Comparison of ENCODE assay signal across 8 mouse cellular contexts in the genomic region with DNA sequence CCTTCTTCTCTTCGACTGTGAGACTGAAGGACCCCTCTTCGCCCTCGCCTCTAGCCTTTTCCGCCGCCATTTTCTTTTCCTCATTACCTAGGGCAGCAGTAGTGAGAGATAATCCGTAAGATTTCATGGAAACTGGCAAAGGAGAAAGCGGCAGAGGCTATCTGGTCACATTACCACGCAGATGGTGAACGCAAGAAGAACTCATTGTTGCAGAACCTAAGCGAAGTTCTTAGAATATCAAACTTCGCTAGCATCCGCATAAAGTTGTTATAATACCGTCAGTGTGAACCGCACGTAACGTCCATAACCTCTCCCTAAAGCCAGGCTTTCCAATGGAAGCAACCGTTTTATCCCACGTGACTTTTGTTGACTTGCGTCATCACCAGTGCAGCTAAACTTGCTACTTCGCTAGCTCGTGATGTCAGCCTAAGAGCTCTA. TPM values are rescaled to one million over a fixed set of nuclear protein-coding genes. Genes with fewer than 3 reads are reported as not detected.
DNase-seq lines count a peak whose midpoint lies in the region; ATAC-seq and TF ChIP-seq lines count a peak whose summit lies in the region.

Uty (minus strand) TSS at position 334 of the 438 bp plus-strand sequence.

- no peak for TF ChIP-seq CTCF in testis, adult 2 months (IDR thresholded peaks at IDR 0.05; ENCODE audit: control insufficient read depth, insufficient read depth, insufficient replicate concordance, low read depth, low read length)

- H3K27ac ChIP-seq in forebrain, embryonic 13.5 days: peak within 1 kb of the TSS; percentile 51; the same call in 1 of the 2 replicates
- H3K27ac ChIP-seq in hindbrain, embryonic 15.5 days (replicated peaks): peak within 1 kb of the TSS; percentile 75
- H3K27ac ChIP-seq in midbrain, embryonic 16.5 days (ENCODE audit: low read length): peak within 1 kb of the TSS; percentile 67
- peak within 1 kb of the TSS; percentile 90 for H3K27ac ChIP-seq in testis, adult 2 months (ENCODE audit: control insufficient read depth, insufficient read depth, low read depth, low read length)

- no peaks in the 10 kb centered on the region for H3K36me3 ChIP-seq in forebrain, embryonic 13.5 days (ENCODE audit: poor library complexity, severe bottlenecking)
- no peaks in the 10 kb centered on the region for H3K36me3 ChIP-seq in hindbrain, embryonic 15.5 days
- no peaks in the 10 kb centered on the region for H3K36me3 ChIP-seq in midbrain, embryonic 16.5 days (ENCODE audit: control insufficient read depth, insufficient read depth, low read length)
- no peaks in the 10 kb centered on the region for H3K36me3 ChIP-seq in testis, adult 2 months (ENCODE audit: control insufficient read depth, insufficient read depth, low read length)

- no peaks in the 10 kb centered on the region for H3K27me3 ChIP-seq in forebrain, embryonic 13.5 days
- H3K27me3 ChIP-seq in hindbrain, embryonic 15.5 days: no peaks in the 10 kb centered on the region
- no peaks in the 10 kb centered on the region for H3K27me3 ChIP-seq in midbrain, embryonic 16.5 days (ENCODE audit: control insufficient read depth, insufficient read depth, low read depth, low read length)
- H3K27me3 ChIP-seq in testis, adult 2 months (ENCODE audit: control insufficient read depth, insufficient read depth, low read length): no peaks in the 10 kb centered on the region

- H3K4me3 ChIP-seq in forebrain, embryonic 13.5 days: peak within 1 kb of the TSS; percentile 45
- peak within 1 kb of the TSS; percentile 45 for H3K4me3 ChIP-seq in hindbrain, embryonic 15.5 days
- H3K4me3 ChIP-seq in midbrain, embryonic 16.5 days (ENCODE audit: low read depth, low read length): peak within 1 kb of the TSS; percentile 42
- H3K4me3 ChIP-seq in testis, adult 2 months (ENCODE audit: control insufficient read depth, low read depth, low read length): peak within 1 kb of the TSS; percentile 85

- DNase-seq in layer of hippocampus, adult 11-12 months (ENCODE audit: low spot score): peak; percentile 76
- DNase-seq in layer of hippocampus, postnatal 25 days (ENCODE audit: extremely low spot score in 1 of 2, low spot score in 1 of 2): no peak
- peak; percentile 36 for DNase-seq in c-Kit-positive CD71-negative TER-119-negative erythroid progenitor cells, embryonic 14.5 days (ENCODE audit: low read depth)
- peak; percentile 36 for DNase-seq in liver

- peak; percentile 98 for ATAC-seq in forebrain, embryonic 13.5 days
- ATAC-seq in hindbrain, embryonic 15.5 days (ENCODE audit: low FRiP score, low read depth): peak; percentile 97
- peak; percentile 97 for ATAC-seq in midbrain, embryonic 16.5 days

- no peaks in the 10 kb centered on the region for H3K9me3 ChIP-seq in forebrain, embryonic 13.5 days (replicated peaks)
- no peaks in the 10 kb centered on the region for H3K9me3 ChIP-seq in hindbrain, embryonic 15.5 days
- no peaks in the 10 kb centered on the region for H3K9me3 ChIP-seq in midbrain, embryonic 16.5 days (replicated peaks; ENCODE audit: control insufficient read depth, low read length, poor library complexity, severe bottlenecking)

- no peaks in the 10 kb centered on the region for H3K4me1 ChIP-seq in forebrain, embryonic 13.5 days
- no peaks in the 10 kb centered on the region for H3K4me1 ChIP-seq in hindbrain, embryonic 15.5 days (replicated peaks)
- no peaks in the 10 kb centered on the region for H3K4me1 ChIP-seq in midbrain, embryonic 16.5 days (ENCODE audit: control insufficient read depth, insufficient read depth, low read length)
- H3K4me1 ChIP-seq in testis, adult 2 months (ENCODE audit: control insufficient read depth, insufficient read depth, low read length): no peaks in the 10 kb centered on the region

- peak within 1 kb of the TSS; percentile 52 for H3K9ac ChIP-seq in forebrain, embryonic 13.5 days
- peak within 1 kb of the TSS; percentile 49 for H3K9ac ChIP-seq in hindbrain, embryonic 15.5 days
- H3K9ac ChIP-seq in midbrain, embryonic 16.5 days (ENCODE audit: low read depth, low read length): peak within 1 kb of the TSS; percentile 46; the same call in 1 of the 2 replicates

- TF ChIP-seq POLR2A in testis, adult 2 months (IDR thresholded peaks at IDR 0.05; ENCODE audit: control insufficient read depth, low read depth, low read length): no peak

- H3K4me2 ChIP-seq in forebrain, embryonic 13.5 days: peak within 1 kb of the TSS; percentile 51
- peak within 1 kb of the TSS; percentile 52 for H3K4me2 ChIP-seq in hindbrain, embryonic 15.5 days
- H3K4me2 ChIP-seq in midbrain, embryonic 16.5 days (ENCODE audit: low read length): peak within 1 kb of the TSS; percentile 49

- under 1% methylated on average over 20 of the region's 21 CpGs for WGBS in forebrain, embryonic 13.5 days
- 2% methylated on average over 21 of the region's 21 CpGs for WGBS in hindbrain, embryonic 15.5 days
- WGBS in midbrain, embryonic 16.5 days: under 1% methylated on average over 19 of the region's 21 CpGs

RNA-seq across cellular contexts. Expression of gene Uty, which starts in this region (rescaled TPM):
- total RNA-seq in layer of hippocampus, postnatal 25 days (2021): 10 to 100 TPM in 1 of 2 experiments, not detected in 1; 23.2 TPM
- 9.1 and 15.2 TPM in 2 replicates for polyA plus RNA-seq in forebrain, embryonic 13.5 days (2015; fragmentation: Nextera tagmentation; extraction: Ambion mirVana)
- 7.6 and 8.2 TPM in 2 replicates for polyA plus RNA-seq in hindbrain, embryonic 15.5 days (2015; fragmentation: Nextera tagmentation; extraction: Ambion mirVana)
- 5.9 and 11.9 TPM in 2 replicates for polyA plus RNA-seq in midbrain, embryonic 16.5 days (2015; fragmentation: Nextera tagmentation; extraction: Ambion mirVana)
- polyA plus RNA-seq in testis, adult 2 months (2012; rRNA removed): 1.3 and 1.7 TPM in 2 replicates

Comparison
In these comparisons a context has a peak if more than half of its experiments do, and no peak if none do; other contexts are left out.
1. DNase-seq: peak in layer of hippocampus, adult 11-12 months (single experiment), c-Kit-positive CD71-negative TER-119-negative erythroid progenitor cells, embryonic 14.5 days (single experiment) and liver (single experiment); none in layer of hippocampus, postnatal 25 days (0 of 2).
2. Peak in every context shown above with its lines, with median percentiles within 50 percentile points of each other: ATAC-seq, H3K27ac ChIP-seq, H3K4me2 ChIP-seq, H3K4me3 ChIP-seq and H3K9ac ChIP-seq.